9 mouse cellular contexts compared by ENCODE assay signal in the genomic region with DNA sequence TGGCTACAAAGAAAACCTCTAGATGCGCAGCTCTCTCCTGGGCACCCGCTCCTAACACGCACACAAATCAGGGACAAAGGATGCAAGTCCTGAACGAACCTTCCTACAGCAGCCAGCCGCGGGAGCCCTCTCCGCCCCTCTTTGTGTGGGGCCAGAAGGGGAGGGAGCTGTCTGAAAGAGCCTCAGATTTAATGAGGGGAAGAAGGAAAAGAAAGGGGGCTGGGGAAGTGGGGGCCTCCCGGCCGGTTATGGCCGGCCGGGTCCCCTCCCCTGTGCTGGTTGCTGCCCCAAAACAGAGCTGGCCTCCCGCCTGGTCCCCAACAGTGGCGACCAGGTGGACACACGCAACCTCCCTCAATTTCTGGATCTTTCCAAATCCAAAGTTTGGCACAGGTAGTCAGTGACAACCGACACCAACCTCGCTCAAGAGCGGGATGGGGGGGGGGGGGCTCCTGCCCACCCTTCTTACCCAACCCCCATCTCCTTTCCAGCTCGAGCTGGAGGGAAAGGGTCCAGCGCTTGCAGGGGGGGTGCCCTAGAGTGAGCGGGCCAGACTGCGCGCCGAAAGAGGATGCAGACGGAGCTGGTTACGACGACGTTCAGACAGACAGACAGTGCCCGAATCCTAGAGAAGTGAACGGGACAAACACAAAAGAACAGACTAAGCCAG. TPM values are rescaled to one million over a fixed set of nuclear protein-coding genes. Genes with fewer than 3 reads are reported as not detected.
DNase-seq lines count a peak whose midpoint lies in the region; ATAC-seq and TF ChIP-seq lines count a peak whose summit lies in the region.
"Had no signal": no experiment of that assay in that cellular context is flagged by ENCODE, and none has a peak within 500 bp of the region (broad histone marks: within the 10 kb centered on the region; RNA-seq: fewer than 3 reads in every experiment).

No protein-coding gene starts in this region.

- no peak for TF ChIP-seq EP300 in ES-Bruce4 (IDR thresholded peaks at IDR 0.05; ENCODE audit: insufficient read depth, low read depth, low read length)

- peaks cover 23% of the 10 kb centered on the region for H3K4me1 ChIP-seq in heart, embryonic 13.5 days
- no peaks in the 10 kb centered on the region for H3K4me1 ChIP-seq in ES-Bruce4 (ENCODE audit: control insufficient read depth, insufficient read depth, low read length)
- peaks cover 3% of the 10 kb centered on the region; the same call in 1 of the 2 replicates for H3K4me1 ChIP-seq in intestine, postnatal 0 days (replicated peaks; ENCODE audit: control insufficient read depth, insufficient read depth, low read length)

- H3K9ac ChIP-seq in heart, embryonic 13.5 days, result peak overlapping the region; percentile 83
- peak overlapping the region; percentile 65 for H3K9ac ChIP-seq in ES-Bruce4 (ENCODE audit: low read depth, poor library complexity, severe bottlenecking)
- peak overlapping the region; percentile 60 for H3K9ac ChIP-seq in intestine, postnatal 0 days (ENCODE audit: low read depth, low read length)

- H3K4me2 ChIP-seq in heart, embryonic 13.5 days, result peak overlapping the region; percentile 94
- peak overlapping the region; percentile 96 for H3K4me2 ChIP-seq in intestine, postnatal 0 days (replicated peaks; ENCODE audit: low read depth)

- no peaks in the 10 kb centered on the region for H3K9me3 ChIP-seq in heart, embryonic 13.5 days
- no peaks in the 10 kb centered on the region for H3K9me3 ChIP-seq in ES-Bruce4 (replicated peaks; ENCODE audit: control insufficient read depth, insufficient read depth, low read length, poor library complexity, severe bottlenecking)
- H3K9me3 ChIP-seq in intestine, postnatal 0 days (ENCODE audit: control insufficient read depth), result no peaks in the 10 kb centered on the region
- H3K9me3 ChIP-seq: G1E had no signal

- H3K4me3 ChIP-seq in heart, embryonic 13.5 days, result peak overlapping the region; percentile 66
- peak overlapping the region; percentile 82 for H3K4me3 ChIP-seq in ES-Bruce4 (ENCODE audit: low read depth, low read length)
- H3K4me3 ChIP-seq in intestine, postnatal 0 days (ENCODE audit: low read depth, low read length), result peak overlapping the region; percentile 63

- 1% methylated on average over 29 of the region's 29 CpGs for WGBS in heart, embryonic 13.5 days
- 4% methylated on average over 29 of the region's 29 CpGs for WGBS in intestine, postnatal 0 days

- no peak for TF ChIP-seq POLR2A in ES-Bruce4 (IDR thresholded peaks at IDR 0.05; ENCODE audit: insufficient read depth, low read length)

- TF ChIP-seq CTCF in ES-Bruce4 (IDR thresholded peaks at IDR 0.05; ENCODE audit: low read depth, low read length), result no peak
- no peak for TF ChIP-seq CTCF in intestine, postnatal 0 days (IDR thresholded peaks at IDR 0.05; ENCODE audit: low read depth)

- no peak for DNase-seq in heart, postnatal 36 days
- DNase-seq in embryo, embryonic 11.5 days (ENCODE audit: low read depth, low spot score), result peak; percentile 57
- DNase-seq in retina, postnatal 1 day, result peak; percentile 80
- DNase-seq in left cerebral cortex, adult 8-10 months (ENCODE audit: low spot score in 2 of 2), result no peak
- DNase-seq in gastrocnemius, postnatal 36 days, result no peak

- H3K27me3 ChIP-seq in heart, embryonic 13.5 days (replicated peaks), result peaks cover 94% of the 10 kb centered on the region
- H3K27me3 ChIP-seq in ES-Bruce4 (ENCODE audit: control insufficient read depth, insufficient read depth, low read length, poor library complexity, severe bottlenecking), result peaks cover 7% of the 10 kb centered on the region; the same call in 1 of the 2 replicates
- peaks cover 14% of the 10 kb centered on the region; the same call in 1 of the 2 replicates for H3K27me3 ChIP-seq in intestine, postnatal 0 days (replicated peaks; ENCODE audit: control insufficient read depth, insufficient read depth, low read length)

- no peak for ATAC-seq in heart, embryonic 13.5 days (ENCODE audit: extremely low read depth, insufficient number of reproducible peaks, low FRiP score, low TSS enrichment)
- ATAC-seq in intestine, postnatal 0 days, result no peak

- H3K27ac ChIP-seq in heart, embryonic 13.5 days (replicated peaks), result peak overlapping the region; percentile 63
- no peak overlapping the region for H3K27ac ChIP-seq in ES-Bruce4 (ENCODE audit: insufficient read depth, low read length)
- no peak overlapping the region for H3K27ac ChIP-seq in intestine, postnatal 0 days (ENCODE audit: low read depth, low read length)

- H3K36me3 ChIP-seq in heart, embryonic 13.5 days, result no peaks in the 10 kb centered on the region
- H3K36me3 ChIP-seq in ES-Bruce4 (ENCODE audit: control insufficient read depth, insufficient read depth, low read length, poor library complexity, severe bottlenecking), result no peaks in the 10 kb centered on the region
- no peaks in the 10 kb centered on the region for H3K36me3 ChIP-seq in intestine, postnatal 0 days (ENCODE audit: control insufficient read depth, insufficient read depth)
- H3K36me3 ChIP-seq: G1E had no signal

- intact Hi-C loops in heart, postnatal 36 days (cut with DNase I), result no loop called here
- intact Hi-C loops in gastrocnemius, postnatal 36 days (cut with DNase I), result no loop called here

RNA-seq across cellular contexts. Expression of a gene that starts 4.5 kb away (rescaled TPM):
- polyA plus RNA-seq in heart, embryonic 13.5 days (2015; fragmentation: Nextera tagmentation; extraction: Ambion mirVana), result 10.9 and 11.3 TPM in 2 replicates
- 1 to 10 TPM; 2.1 to 2.5 TPM for total RNA-seq in heart, postnatal 36 days (2021)
- 12.9 and 15.2 TPM in 2 replicates for polyA plus RNA-seq in ES-Bruce4 (2011; ENCODE audit: insufficient read depth, insufficient read length, low read depth, missing spikeins)
- 21.5 and 26.1 TPM in 2 replicates for polyA plus RNA-seq in intestine, postnatal 0 days (2015; fragmentation: Nextera tagmentation; extraction: Ambion mirVana)
- 1 to 10 TPM; 5.0 to 7.8 (median 6.5) TPM for total RNA-seq in left cerebral cortex, adult 8-10 months (2022)
- total RNA-seq in gastrocnemius, postnatal 36 days (2021), result 10 to 100 TPM; 55.4 to 76.6 TPM
- total RNA-seq: G1E had no signal
- polyA plus RNA-seq: G1E had no signal

RNA-seq across cellular contexts. Expression of a gene that starts 33.9 kb away (rescaled TPM):
- polyA plus RNA-seq in heart, embryonic 13.5 days (2015; fragmentation: Nextera tagmentation; extraction: Ambion mirVana), result 961 and 1,090 TPM in 2 replicates
- total RNA-seq in heart, postnatal 36 days (2021), result 1,000 to 10,000 TPM; 6,013 to 6,518 TPM
- 803 and 870 TPM in 2 replicates for polyA plus RNA-seq in ES-Bruce4 (2011; ENCODE audit: insufficient read depth, insufficient read length, low read depth, missing spikeins)
- polyA plus RNA-seq in intestine, postnatal 0 days (2015; fragmentation: Nextera tagmentation; extraction: Ambion mirVana), result 5.0 and 7.1 TPM in 2 replicates
- total RNA-seq in left cerebral cortex, adult 8-10 months (2022), result 100 to 1,000 TPM; 131 to 144 (median 138) TPM
- total RNA-seq in gastrocnemius, postnatal 36 days (2021), result 100 to 1,000 TPM; 839 to 956 TPM
- total RNA-seq: G1E had no signal
- polyA plus RNA-seq: G1E had no signal

RNA-seq across cellular contexts. Expression of a gene that starts 34.0 kb away (rescaled TPM):
- polyA plus RNA-seq in heart, embryonic 13.5 days (2015; fragmentation: Nextera tagmentation; extraction: Ambion mirVana), result 0.75 and 1.2 TPM in 2 replicates
- under 1 TPM; 0.57 to 0.89 TPM for total RNA-seq in heart, postnatal 36 days (2021)
- not detected in 2 replicates for polyA plus RNA-seq in ES-Bruce4 (2011; ENCODE audit: insufficient read depth, insufficient read length, low read depth, missing spikeins)
- not detected in 2 replicates for polyA plus RNA-seq in intestine, postnatal 0 days (2015; fragmentation: Nextera tagmentation; extraction: Ambion mirVana)
- 1 to 10 TPM in 3 of 4 experiments, not detected in 1; 1.7 to 2.5 (median 2.2) TPM for total RNA-seq in left cerebral cortex, adult 8-10 months (2022)
- under 1 TPM in 1 of 2 experiments, not detected in 1; 0.77 TPM for total RNA-seq in gastrocnemius, postnatal 36 days (2021)
- total RNA-seq: G1E had no signal
- polyA plus RNA-seq: G1E had no signal

RNA-seq across cellular contexts. Expression of a gene that starts 52.3 kb away (rescaled TPM):
- not detected in 2 replicates for polyA plus RNA-seq in heart, embryonic 13.5 days (2015; fragmentation: Nextera tagmentation; extraction: Ambion mirVana)
- not detected for total RNA-seq in heart, postnatal 36 days (2021)
- polyA plus RNA-seq in ES-Bruce4 (2011; ENCODE audit: insufficient read depth, insufficient read length, low read depth, missing spikeins), result not detected in 2 replicates
- not detected in 2 replicates for polyA plus RNA-seq in intestine, postnatal 0 days (2015; fragmentation: Nextera tagmentation; extraction: Ambion mirVana)
- total RNA-seq in left cerebral cortex, adult 8-10 months (2022), result not detected
- total RNA-seq in gastrocnemius, postnatal 36 days (2021), result not detected
- polyA plus RNA-seq: G1E had no signal

Comparison
In these comparisons a context has a peak if more than half of its experiments do, and no peak if none do; other contexts are left out.
1. DNase-seq: peak in embryo, embryonic 11.5 days (single experiment) and retina, postnatal 1 day (single experiment); none in heart, postnatal 36 days (0 of 2), left cerebral cortex, adult 8-10 months (0 of 2) and gastrocnemius, postnatal 36 days (0 of 2).
2. RNA of a gene that starts 4.5 kb away (total RNA-seq): 55.4 to 76.6 TPM in gastrocnemius, postnatal 36 days; 5.0 to 7.8 TPM in left cerebral cortex, adult 8-10 months and 2.1 to 2.5 TPM in heart, postnatal 36 days; every median in the first group is over 4 times any median in the second.
3. RNA of a gene that starts 33.9 kb away (total RNA-seq): 6,013 to 6,518 TPM in heart, postnatal 36 days; 839 to 956 TPM in gastrocnemius, postnatal 36 days and 131 to 144 TPM in left cerebral cortex, adult 8-10 months; every median in the first group is over 4 times any median in the second.
4. Peak in every context shown above with its lines, with median percentiles within 50 percentile points of each other: H3K4me3 ChIP-seq and H3K9ac ChIP-seq.